Mouse (Mus musculus): ENCODE measurements around the gene Mrpl44.
A peak's percentile ranks its signal among the peaks of the same experiment; 100 is the strongest.

DNA sequence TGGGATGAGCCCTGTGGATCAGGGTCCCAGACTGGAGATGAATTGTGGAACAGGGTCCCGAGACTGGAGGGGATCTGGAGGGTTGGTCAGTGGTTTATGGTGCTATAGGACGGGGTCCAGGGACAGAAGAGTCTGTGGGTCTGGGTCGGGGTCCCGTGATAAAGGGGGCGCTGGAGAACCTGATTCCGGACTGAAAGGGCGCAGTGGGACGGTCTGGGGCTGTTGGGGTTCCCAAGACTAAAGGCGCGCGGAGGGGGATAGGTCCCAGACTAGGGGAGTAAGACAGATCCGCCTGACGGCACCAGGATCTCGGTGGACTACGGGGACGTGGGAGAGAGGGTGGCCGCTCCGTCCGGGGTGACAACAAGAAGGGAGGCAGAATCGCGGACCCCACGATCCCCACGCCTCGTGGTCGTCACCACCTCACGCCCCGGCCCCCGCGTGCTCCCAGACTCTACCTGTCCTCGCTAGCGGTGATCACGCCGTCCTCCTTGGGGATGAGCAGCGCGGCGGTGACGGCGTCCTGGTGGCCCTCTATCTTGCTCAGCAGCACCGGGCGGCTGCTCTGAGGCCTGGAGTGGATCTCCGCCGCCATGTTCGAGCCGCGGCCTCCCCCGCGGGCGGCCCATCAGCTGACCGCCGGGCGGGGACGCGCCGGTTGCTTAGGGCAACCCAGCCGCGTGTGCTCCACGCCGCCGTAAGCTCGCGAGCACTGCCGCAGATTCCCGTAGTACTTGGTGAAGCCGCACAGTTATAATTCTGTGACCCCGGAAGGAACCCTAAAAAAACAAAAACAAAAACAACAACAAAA, 14.5 kb upstream of the Mrpl44 start:
- TF ChIP-seq CTCF (IDR thresholded peaks at IDR 0.05; ENCODE audit: control insufficient read depth, insufficient read depth, insufficient replicate concordance, low read depth, low read length) (no peak), POLR2A (IDR thresholded peaks at IDR 0.05; ENCODE audit: control insufficient read depth, low read depth, low read length) (peak; percentile 92)
